Mouse (Mus musculus) naive thymus-derived CD4-positive, alpha-beta T cell, adult 5 months (primary cell): ENCODE data around the gene Usp33. TPM values are rescaled to one million over a fixed set of nuclear protein-coding genes. Genes with fewer than 3 reads are reported as not detected.

ENCODE experiments used
- polyA plus RNA-seq: library from polyadenylated mRNA; unstranded; fragments of 100-300 nt; shearing (Covaris generic); gene quantifications from one replicate; pipeline ENCODE4 v1.2.1, GENCODE M21; 2017

The Usp33 gene
- 65.5 TPM for polyA plus RNA-seq

GRCm38 (mm10) chr3:152345732-152346632, at the start of gene Usp33:
Gene Usp33 (plus strand): TSS chr3:152346478.

DNA sequence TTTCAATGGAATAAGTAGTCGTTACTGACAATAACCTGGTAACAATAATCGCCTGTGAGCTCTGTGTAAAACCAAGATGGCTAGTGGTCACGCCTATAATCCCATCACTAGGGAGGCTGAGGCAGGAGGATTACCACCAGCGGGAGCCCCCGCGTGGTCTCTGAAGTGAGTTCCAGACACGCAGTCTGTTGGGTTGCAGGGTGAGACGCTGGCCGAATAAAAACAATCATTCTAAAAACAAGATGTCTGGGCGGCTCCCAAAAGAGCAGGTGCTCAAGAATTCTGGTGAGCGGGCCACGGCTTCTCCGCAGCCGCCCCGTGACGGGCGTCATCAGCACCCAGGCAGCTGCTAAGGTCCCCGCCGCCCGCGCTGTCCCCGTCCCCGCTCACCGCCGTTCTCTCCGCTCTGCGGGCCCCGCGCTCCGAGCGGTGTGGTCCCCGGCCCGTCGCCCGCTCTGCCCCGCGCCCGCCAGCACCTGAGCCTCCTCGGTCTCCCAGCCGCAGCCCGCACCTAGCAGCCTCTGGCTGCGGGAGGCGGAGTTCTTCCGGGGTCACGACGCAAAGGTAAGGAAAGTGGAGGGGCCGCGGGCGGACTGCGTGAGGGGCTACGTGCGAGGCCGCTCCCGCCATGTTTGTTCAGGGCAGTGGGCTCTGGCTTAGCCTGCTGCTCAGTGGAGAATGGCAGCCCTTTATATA, 6.3 kb upstream of the Usp33 start, which contains the start of gene Miga1:
Gene Miga1 (minus strand): TSS at position 546 of the 696 bp plus-strand sequence.

DNA sequence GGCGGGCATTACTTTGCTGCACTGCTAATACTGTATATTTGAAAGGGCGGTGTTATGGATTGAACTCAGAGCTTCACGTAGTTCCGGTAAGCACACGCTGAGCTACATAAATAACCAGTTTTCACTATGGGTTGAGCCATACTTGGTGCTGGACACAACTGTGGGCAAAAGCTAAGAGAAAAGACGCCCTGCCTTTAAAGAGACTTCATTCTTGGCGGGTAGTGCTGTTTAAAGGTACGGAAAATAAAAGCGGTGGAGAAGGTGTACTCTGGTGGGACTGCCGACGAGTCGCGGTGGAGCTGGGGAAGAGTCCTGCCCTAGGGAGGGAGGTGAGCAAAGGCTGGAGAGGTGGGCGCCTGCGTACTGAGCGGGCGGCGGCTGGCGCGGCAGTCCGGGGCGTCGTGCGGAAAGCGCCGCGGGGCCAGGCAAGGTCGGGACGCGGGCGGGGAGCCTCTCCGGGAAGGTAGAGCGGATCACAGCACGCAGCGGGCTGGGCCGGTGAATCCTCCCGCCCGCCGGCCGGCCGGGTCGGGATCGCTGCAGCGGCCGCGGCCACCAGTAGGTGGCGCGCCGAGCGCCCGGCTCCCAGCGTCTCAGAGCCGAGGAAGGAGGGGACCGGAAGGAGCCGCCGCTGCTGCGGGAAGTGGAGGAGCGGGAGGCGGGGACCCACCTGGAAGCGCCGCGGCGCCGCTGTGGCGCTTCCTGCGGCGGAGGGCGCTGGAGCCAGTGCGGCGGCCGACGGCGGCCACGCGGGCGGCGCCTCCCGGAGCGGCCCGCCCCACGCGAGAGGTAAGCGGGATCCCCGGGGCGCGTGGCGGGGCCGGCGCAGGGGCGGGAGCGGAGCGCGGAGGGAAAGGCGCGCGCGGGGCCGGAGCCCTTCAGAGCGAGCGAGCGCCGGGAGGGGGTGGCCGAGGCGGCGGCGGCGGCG, 49.3 kb downstream of the Usp33 start, which contains the start of gene Zzz3:
Gene Zzz3 (plus strand): TSS at position 124 of the 928 bp plus-strand sequence.

Other genes with a start within 250 kb of the Usp33 start
- not detected for gene Gipc2, start 180.2 kb upstream of the Usp33 start, polyA plus RNA-seq
- gene Dnajb4, start 136.2 kb upstream of the Usp33 start, polyA plus RNA-seq, result 49.1 TPM
- 152 TPM for gene Fubp1, start 136.1 kb upstream of the Usp33 start, polyA plus RNA-seq
- not detected for gene Nexn, start 80.1 kb upstream of the Usp33 start, polyA plus RNA-seq
- 13.1 TPM for gene Miga1, start 6.1 kb upstream of the Usp33 start, polyA plus RNA-seq
- 91.8 TPM for gene Zzz3, start 49.0 kb downstream of the Usp33 start, polyA plus RNA-seq